Mouse (Mus musculus) limb, embryonic 14.5 days (tissue): Measurements from ENCODE around the gene R3hdm4. TPM values are rescaled to one million over a fixed set of nuclear protein-coding genes. Genes with fewer than 3 reads are reported as not detected.
A peak's percentile ranks its signal among the peaks of the same experiment; 100 is the strongest.
"Not testable (repeated sequence)": the region's sequence is repeated elsewhere in the genome, so short reads cannot be mapped to it uniquely, and the experiment has no call there.

Experiments
- ATAC-seq: fragments of 200-750 bp; cut with Nextera tagmentation; 2 replicates; pipeline ENCODE4 v1.8.0; 2017; ENCODE audit warnings: low read depth, moderate number of reproducible peaks, moderate TSS enrichment; ENCODE audit not compliant: low FRiP score
- DNase-seq: peaks from one replicate; pipeline ENCODE4 v3.0.0-alpha.2; 2015; ENCODE audit warnings: low spot score
- H3K27ac ChIP-seq: fragments of 300-500 bp; sonication (generic); replicated peaks from 2 replicates; pipeline ENCODE4 v1.5.1; 2014; ENCODE audit warnings: low read depth, mild to moderate bottlenecking, low read length, moderate library complexity, mixed read lengths
- H3K27me3 ChIP-seq: fragments of 300-500 bp; sonication (generic); 2 replicates; pipeline ENCODE4 v1.6.1; 2014; ENCODE audit warnings: low read length, mixed read lengths; ENCODE audit not compliant: control insufficient read depth, insufficient read depth
- H3K36me3 ChIP-seq: fragments of 300-500 bp; sonication (generic); 2 replicates; pipeline ENCODE4 v1.6.1; 2014; ENCODE audit warnings: mild to moderate bottlenecking, low read length, moderate library complexity, mixed read lengths; ENCODE audit not compliant: control insufficient read depth, insufficient read depth
- H3K4me1 ChIP-seq: fragments of 300-500 bp; sonication (generic); 2 replicates; pipeline ENCODE4 v1.6.1; 2014; ENCODE audit warnings: antibody characterized with exemption, low read length, mixed read lengths; ENCODE audit not compliant: control insufficient read depth, insufficient read depth
- H3K4me2 ChIP-seq: fragments of 300-500 bp; sonication (generic); replicated peaks from 2 replicates; pipeline ENCODE4 v1.6.1; 2014; ENCODE audit warnings: low read depth, mild to moderate bottlenecking, low read length, moderate library complexity; ENCODE audit not compliant: severe bottlenecking
- H3K4me3 ChIP-seq: fragments of 300-500 bp; sonication (generic); replicated peaks from 2 replicates; pipeline ENCODE4 v1.5.1; 2014; ENCODE audit warnings: low read length
- H3K9ac ChIP-seq: fragments of 300-500 bp; sonication (generic); 2 replicates; pipeline ENCODE4 v1.6.1; 2014; ENCODE audit warnings: mild to moderate bottlenecking, low read depth, low read length, moderate library complexity; ENCODE audit not compliant: severe bottlenecking
- H3K9me3 ChIP-seq: fragments of 300-500 bp; sonication (generic); 2 replicates; pipeline ENCODE4 v1.6.1; 2016; ENCODE audit warnings: low read length; ENCODE audit not compliant: control insufficient read depth
- POLR2A ChIP-seq: fragments of 200-500 bp; IDR thresholded peaks from 2 replicates; pipeline ENCODE4 v1.8.0; 2012; ENCODE audit warnings: inconsistent platforms, mild to moderate bottlenecking, moderate library complexity, borderline replicate concordance; ENCODE audit not compliant: insufficient read depth, insufficient read length; ENCODE audit errors: extremely low read depth
- WGBS: fragments of 180-500 bp; shearing (Covaris S2); extraction: QIAGEN DNeasy Blood & Tissue Kit; methylation state at CpG from one replicate; pipeline ENCODE4 v1.1.7; 2014; 5-methylcytosine and 5-hydroxymethylcytosine counted together
- polyA plus RNA-seq, 2 experiments: library from polyadenylated mRNA; depleted of rRNA in 1 of 2; stranded (reverse) in 1 of 2; unstranded in 1 of 2; fragments of >200 nt; fragmentation: Nextera tagmentation in 1 of 2; extraction: Ambion mirVana in 1 of 2; gene quantifications; 2 replicates each; pipeline versions ENCODE4 v1.2.1 to v1.2.3; 2012 to 2014

Gene R3hdm4
- polyA plus RNA-seq, 2 experiments = 141 to 158 TPM

GRCm38 (mm10) chr10:79965325-79965724 lies 44.3 kb upstream of the R3hdm4 start:
- no peak for ATAC-seq
- no peak overlapping the region for H3K27ac ChIP-seq
- no peaks in the 10 kb centered on the region for H3K27me3 ChIP-seq
- peaks cover 75% of the 10 kb centered on the region for H3K36me3 ChIP-seq
- H3K9ac ChIP-seq = no peak overlapping the region
- H3K9me3 ChIP-seq = no peaks in the 10 kb centered on the region
- WGBS = 84% methylated on average over 5 of the region's 5 CpGs
- DNase-seq = no peak
- no peak overlapping the region for H3K4me2 ChIP-seq
- no peak overlapping the region for H3K4me3 ChIP-seq
- TF ChIP-seq POLR2A = no peak
- H3K4me1 ChIP-seq = peaks cover 6% of the 10 kb centered on the region

GRCm38 (mm10) chr10:79964727-79965126 lies 43.7 kb upstream of the R3hdm4 start:
- no peaks in the 10 kb centered on the region for H3K9me3 ChIP-seq
- WGBS = 97% methylated on average over 7 of the region's 7 CpGs
- ATAC-seq = no peak
- no peaks in the 10 kb centered on the region for H3K27me3 ChIP-seq
- H3K27ac ChIP-seq = no peak overlapping the region
- H3K36me3 ChIP-seq = peaks cover 75% of the 10 kb centered on the region
- H3K4me1 ChIP-seq = peaks cover 6% of the 10 kb centered on the region
- no peak for TF ChIP-seq POLR2A
- DNase-seq = no peak
- H3K9ac ChIP-seq = no peak overlapping the region
- no peak overlapping the region for H3K4me2 ChIP-seq
- no peak overlapping the region for H3K4me3 ChIP-seq

- no peak for TF ChIP-seq POLR2A
- no peak overlapping the region; the same call in 1 of the 2 replicates for H3K27ac ChIP-seq
- peak overlapping the region; percentile 98 for H3K4me3 ChIP-seq
- H3K27me3 ChIP-seq = no peaks in the 10 kb centered on the region
- H3K9me3 ChIP-seq = no peaks in the 10 kb centered on the region
- no peak for DNase-seq
- ATAC-seq = no peak
- H3K4me1 ChIP-seq = peaks cover 6% of the 10 kb centered on the region
- peaks cover 47% of the 10 kb centered on the region for H3K36me3 ChIP-seq
- H3K4me2 ChIP-seq = peak overlapping the region; percentile 86
- WGBS = 14% methylated on average over 10 of the region's 10 CpGs
- H3K9ac ChIP-seq = peak overlapping the region; percentile 71
Observed at GRCm38 (mm10) chr10:79960671-79961294, 39.8 kb upstream of the R3hdm4 start.

- H3K9me3 ChIP-seq = no peaks in the 10 kb centered on the region
- peak within 1 kb of the TSS; percentile 86 for H3K4me2 ChIP-seq
- under 1% methylated on average over 58 of the region's 61 CpGs for WGBS
- ATAC-seq (peak; percentile 94), DNase-seq (peak; percentile 100)
- H3K4me3 ChIP-seq = peak within 1 kb of the TSS; percentile 98
- H3K27ac ChIP-seq = peak within 1 kb of the TSS; percentile 55; the same call in 1 of the 2 replicates
- H3K27me3 ChIP-seq = no peaks in the 10 kb centered on the region
- peak within 1 kb of the TSS; percentile 71 for H3K9ac ChIP-seq
- peak; percentile 46; the same call in 1 of the 2 replicates for TF ChIP-seq POLR2A
- peaks cover 40% of the 10 kb centered on the region for H3K36me3 ChIP-seq
- H3K4me1 ChIP-seq = peaks cover 6% of the 10 kb centered on the region
Observed at GRCm38 (mm10) chr10:79959847-79960601, 39.0 kb upstream of the R3hdm4 start, which contains the start of gene Wdr18. Gene Wdr18 (plus strand): TSS chr10:79960152.

- H3K9me3 ChIP-seq, ATAC-seq, H3K27me3 ChIP-seq, H3K27ac ChIP-seq, H3K4me1 ChIP-seq, DNase-seq, H3K9ac ChIP-seq: not testable (repeated sequence)
- peak overlapping the region; percentile 98; the same call in 1 of the 2 replicates for H3K4me3 ChIP-seq
- WGBS = 33% methylated on average over 10 of the region's 10 CpGs
- peaks cover 33% of the 10 kb centered on the region for H3K36me3 ChIP-seq
- H3K4me2 ChIP-seq = peak overlapping the region; percentile 86; the same call in 1 of the 2 replicates
Observed at GRCm38 (mm10) chr10:79959412-79959811, 38.4 kb upstream of the R3hdm4 start.
